Mouse (Mus musculus) right cerebral cortex, postnatal 4 days (tissue): Measurements from ENCODE around the gene Tmppe.

Source experiments
- DNase-seq: peaks from one replicate; pipeline ENCODE4 v3.0.0-alpha.2; 2022

The Tmppe gene

GRCm38 (mm10) chr9:114446887-114447286, 46.0 kb downstream of the Tmppe start:
- DNase-seq = no peak

GRCm38 (mm10) chr9:114448700-114449099, 47.8 kb downstream of the Tmppe start:
- no peak for DNase-seq

- no peak for DNase-seq
Measured at GRCm38 (mm10) chr9:114449120-114449754, 48.3 kb downstream of the Tmppe start.

- DNase-seq = no peak
Measured at GRCm38 (mm10) chr9:114451615-114452014, 50.7 kb downstream of the Tmppe start.

- no peak for DNase-seq
Measured at GRCm38 (mm10) chr9:114452418-114452817, 51.5 kb downstream of the Tmppe start.

GRCm38 (mm10) chr9:114455420-114455819, 54.5 kb downstream of the Tmppe start:
- no peak for DNase-seq
